Mouse (Mus musculus) forebrain, embryonic 12.5 days (tissue): ENCODE data around the gene Sod3. TPM values are rescaled to one million over a fixed set of nuclear protein-coding genes. Genes with fewer than 3 reads are reported as not detected.
A peak's percentile ranks its signal among the peaks of the same experiment; 100 is the strongest.

ENCODE experiments used
- ATAC-seq: fragments of 200-750 bp; cut with Nextera tagmentation; 2 replicates; pipeline ENCODE4 v1.8.0; 2017; ENCODE audit warnings: moderate TSS enrichment; ENCODE audit not compliant: low FRiP score
- H3K27ac ChIP-seq: fragments of 300-500 bp; sonication (generic); 2 replicates; pipeline ENCODE4 v1.5.1; 2016; ENCODE audit warnings: mild to moderate bottlenecking
- H3K27me3 ChIP-seq: fragments of 300-500 bp; sonication (generic); 2 replicates; pipeline ENCODE4 v1.6.1; 2016; ENCODE audit warnings: mild to moderate bottlenecking
- H3K36me3 ChIP-seq: fragments of 300-500 bp; sonication (generic); replicated peaks from 2 replicates; pipeline ENCODE4 v1.6.1; 2016; ENCODE audit warnings: mild to moderate bottlenecking
- H3K4me1 ChIP-seq: fragments of 300-500 bp; sonication (generic); 2 replicates; pipeline ENCODE4 v1.6.1; 2016
- H3K4me2 ChIP-seq: fragments of 300-500 bp; sonication (generic); 2 replicates; pipeline ENCODE4 v1.6.1; 2016; ENCODE audit warnings: mild to moderate bottlenecking, moderate library complexity
- H3K4me3 ChIP-seq: fragments of 300-500 bp; sonication (generic); replicated peaks from 2 replicates; pipeline ENCODE4 v1.5.1; 2016; ENCODE audit warnings: mild to moderate bottlenecking
- H3K9ac ChIP-seq: fragments of 300-500 bp; sonication (generic); 2 replicates; pipeline ENCODE4 v1.6.1; 2016; ENCODE audit warnings: mild to moderate bottlenecking
- H3K9me3 ChIP-seq: fragments of 300-500 bp; sonication (generic); 2 replicates; pipeline ENCODE4 v1.6.1; 2016
- WGBS: fragments of 180-500 bp; shearing (Covaris S2); methylation state at CpG from one replicate; pipeline ENCODE4 v1.1.7; 2016; 5-methylcytosine and 5-hydroxymethylcytosine counted together
- polyA plus RNA-seq: library from polyadenylated mRNA; unstranded; fragments of >200 nt; fragmentation: Nextera tagmentation; extraction: Ambion mirVana; gene quantifications from 2 replicates; pipeline ENCODE4 v1.2.1, GENCODE M21; 2016

The Sod3 gene
- polyA plus RNA-seq, 1 experiment from 2014 or later, result 0.08 TPM

DNA sequence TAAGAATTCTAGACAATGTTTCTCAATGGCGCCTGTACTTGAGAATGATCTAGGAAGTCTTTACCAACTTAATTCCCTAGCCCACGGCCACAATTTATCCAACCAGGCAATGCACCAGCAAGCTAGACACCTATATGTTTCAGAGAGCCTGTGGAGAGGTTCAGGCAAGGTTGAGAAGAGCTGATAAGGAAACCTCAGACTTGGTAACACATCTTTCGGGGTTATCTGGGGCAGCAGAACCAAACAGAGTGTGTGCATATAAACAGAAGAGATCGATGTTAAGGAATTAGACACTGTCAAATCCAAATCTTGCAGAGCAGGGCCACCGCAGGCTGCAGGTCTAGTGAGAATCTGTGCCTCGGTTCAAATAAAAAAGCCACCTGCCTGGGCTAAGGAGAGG, 5.5 kb upstream of the Sod3 start:
- WGBS, result 87% methylated on average over 6 of the region's 6 CpGs
- no peak for ATAC-seq
- Histone ChIP-seq H3K36me3 (no peaks in the 10 kb centered on the region), H3K9me3 (no peaks in the 10 kb centered on the region), H3K9ac (no peak overlapping the region), H3K4me3 (no peak overlapping the region), H3K4me1 (peaks cover 4% of the 10 kb centered on the region), H3K4me2 (no peak overlapping the region), H3K27me3 (0 out of 2 replicates have a peak, but pooled peaks cover under 1% of the 10 kb centered on the region), H3K27ac (no peak overlapping the region)

DNA sequence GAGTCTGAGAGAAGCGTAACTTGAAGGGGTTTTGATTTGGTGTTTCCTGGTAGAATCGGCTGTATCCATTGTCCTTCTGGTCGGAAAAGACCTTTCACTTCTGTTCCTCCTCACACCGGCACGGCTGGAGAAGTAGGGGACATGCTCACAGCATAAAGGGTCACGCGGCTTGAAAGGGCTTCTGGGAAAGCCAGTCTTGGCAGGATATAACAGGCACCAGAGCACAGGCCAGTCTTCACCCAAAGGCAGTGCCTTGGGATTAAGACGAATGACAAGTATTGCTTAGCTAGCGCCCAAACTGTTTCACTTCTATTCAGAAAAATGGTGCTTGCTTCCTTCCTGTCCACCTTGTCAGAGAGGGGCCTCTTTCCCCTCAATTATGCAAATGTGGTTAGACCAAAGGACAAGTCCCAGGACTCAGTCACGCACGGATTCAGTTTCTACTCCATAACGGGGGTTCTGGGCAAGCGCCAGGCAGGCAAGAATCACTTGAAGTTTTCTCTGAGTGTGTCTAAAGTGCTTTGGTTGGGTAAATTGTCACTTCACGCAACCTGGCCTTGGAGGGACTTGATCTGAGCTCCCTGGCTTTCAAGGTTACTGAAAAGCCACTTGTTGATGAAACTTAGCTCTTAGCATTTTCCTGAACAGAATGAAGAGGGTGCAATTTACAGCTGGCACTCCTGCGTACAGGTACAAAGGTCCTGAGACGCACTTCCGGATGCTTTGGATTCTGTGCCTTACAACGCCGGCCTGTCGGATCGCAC, 3.1 kb upstream of the Sod3 start:
- H3K9ac ChIP-seq, result no peak overlapping the region
- H3K27me3 ChIP-seq, result 0 out of 2 replicates have a peak, but pooled peaks cover 7% of the 10 kb centered on the region
- H3K4me2 ChIP-seq, result no peak overlapping the region
- 75% methylated on average over 21 of the region's 21 CpGs for WGBS
- H3K9me3 ChIP-seq, result no peaks in the 10 kb centered on the region
- H3K4me3 ChIP-seq, result no peak overlapping the region
- H3K27ac ChIP-seq, result no peak overlapping the region
- peaks cover 12% of the 10 kb centered on the region for H3K4me1 ChIP-seq
- no peaks in the 10 kb centered on the region for H3K36me3 ChIP-seq
- ATAC-seq, result no peak

DNA sequence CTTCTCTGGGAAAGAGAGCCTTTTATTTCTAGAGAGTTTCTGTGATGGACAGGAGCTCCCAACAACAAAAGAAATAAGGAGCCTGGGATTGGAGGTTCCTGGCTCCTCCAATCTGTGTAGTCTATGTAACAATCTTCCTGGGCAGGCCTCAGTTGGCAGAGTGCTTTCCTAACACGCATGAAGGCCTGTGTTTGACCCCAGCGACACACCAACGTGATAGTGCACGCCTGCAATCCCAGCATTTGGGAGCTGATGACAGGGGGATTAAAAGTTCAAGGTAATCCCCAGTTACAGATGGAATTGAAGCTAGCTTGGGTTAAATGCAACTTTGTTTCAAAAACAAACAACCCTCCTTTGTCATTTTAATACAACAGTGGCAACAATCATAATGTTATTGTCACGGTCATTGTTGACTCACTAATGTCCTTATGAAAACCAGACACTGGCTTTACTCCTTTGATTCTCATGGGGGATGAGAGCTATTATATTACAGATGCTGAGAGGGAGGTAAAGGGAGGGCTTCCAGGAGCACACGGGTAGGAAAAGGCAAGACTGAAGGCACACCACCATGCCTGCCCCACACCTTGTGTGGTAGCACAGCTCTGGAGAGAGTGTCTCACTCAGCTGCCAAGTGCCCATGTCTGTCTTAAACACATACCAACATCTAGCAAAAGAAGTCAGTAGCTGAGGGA, 669 bp upstream of the Sod3 start:
- Histone ChIP-seq H3K4me2 (no peak overlapping the region), H3K27me3 (0 out of 2 replicates have a peak, but pooled peaks cover 7% of the 10 kb centered on the region), H3K27ac (no peak overlapping the region), H3K4me1 (peaks cover 12% of the 10 kb centered on the region), H3K36me3 (no peaks in the 10 kb centered on the region), H3K9ac (no peak overlapping the region), H3K4me3 (no peak overlapping the region), H3K9me3 (no peaks in the 10 kb centered on the region)
- 66% methylated on average over 6 of the region's 6 CpGs for WGBS
- no peak for ATAC-seq

DNA sequence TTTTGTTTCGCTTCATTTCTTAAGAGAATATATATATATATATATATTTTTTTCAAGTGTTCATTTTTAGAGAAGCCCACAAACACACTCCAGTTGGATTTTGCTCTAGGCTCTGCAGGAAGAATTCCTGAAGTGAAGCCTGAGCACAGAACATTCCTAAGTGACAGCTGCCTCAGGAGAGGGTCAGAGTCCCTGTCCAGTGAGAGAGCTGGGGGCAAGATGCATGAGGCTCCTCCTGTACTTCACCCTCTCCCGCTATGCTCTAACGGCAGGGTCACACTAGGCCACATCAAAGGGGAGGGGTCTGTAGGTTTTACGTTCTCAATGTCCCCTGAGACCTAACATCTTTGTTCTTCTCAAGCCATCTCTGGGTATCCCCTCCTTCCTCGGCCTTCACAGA, 930 bp downstream of the Sod3 start:
- Histone ChIP-seq H3K4me3 (no peak overlapping the region), H3K4me1 (peaks cover 15% of the 10 kb centered on the region), H3K27ac (no peak overlapping the region), H3K27me3 (peaks cover 13% of the 10 kb centered on the region; the same call in 1 of the 2 replicates), H3K9ac (no peak overlapping the region), H3K9me3 (no peaks in the 10 kb centered on the region), H3K4me2 (no peak overlapping the region), H3K36me3 (no peaks in the 10 kb centered on the region)
- WGBS, result 74% methylated on average over 5 of the region's 5 CpGs
- no peak for ATAC-seq

- no peak overlapping the region for H3K4me2 ChIP-seq
- peaks cover 13% of the 10 kb centered on the region; the same call in 1 of the 2 replicates for H3K27me3 ChIP-seq
- no peak overlapping the region for H3K27ac ChIP-seq
- WGBS, result 96% methylated on average over 5 of the region's 5 CpGs
- H3K4me1 ChIP-seq, result peaks cover 15% of the 10 kb centered on the region
- no peaks in the 10 kb centered on the region for H3K36me3 ChIP-seq
- no peak for ATAC-seq
- no peaks in the 10 kb centered on the region for H3K9me3 ChIP-seq
- no peak overlapping the region for H3K4me3 ChIP-seq
- H3K9ac ChIP-seq, result no peak overlapping the region
Measured at GRCm38 (mm10) chr5:52365930-52366329, 2.3 kb downstream of the Sod3 start.

- Histone ChIP-seq H3K9ac (no peak overlapping the region), H3K4me1 (peaks cover 15% of the 10 kb centered on the region), H3K27me3 (peaks cover 13% of the 10 kb centered on the region; the same call in 1 of the 2 replicates), H3K9me3 (no peaks in the 10 kb centered on the region), H3K27ac (no peak overlapping the region), H3K36me3 (no peaks in the 10 kb centered on the region), H3K4me3 (no peak overlapping the region), H3K4me2 (no peak overlapping the region)
- no peak for ATAC-seq
- 78% methylated on average over 2 of the region's 2 CpGs for WGBS
Measured at GRCm38 (mm10) chr5:52366661-52367060, 3.1 kb downstream of the Sod3 start.

DNA sequence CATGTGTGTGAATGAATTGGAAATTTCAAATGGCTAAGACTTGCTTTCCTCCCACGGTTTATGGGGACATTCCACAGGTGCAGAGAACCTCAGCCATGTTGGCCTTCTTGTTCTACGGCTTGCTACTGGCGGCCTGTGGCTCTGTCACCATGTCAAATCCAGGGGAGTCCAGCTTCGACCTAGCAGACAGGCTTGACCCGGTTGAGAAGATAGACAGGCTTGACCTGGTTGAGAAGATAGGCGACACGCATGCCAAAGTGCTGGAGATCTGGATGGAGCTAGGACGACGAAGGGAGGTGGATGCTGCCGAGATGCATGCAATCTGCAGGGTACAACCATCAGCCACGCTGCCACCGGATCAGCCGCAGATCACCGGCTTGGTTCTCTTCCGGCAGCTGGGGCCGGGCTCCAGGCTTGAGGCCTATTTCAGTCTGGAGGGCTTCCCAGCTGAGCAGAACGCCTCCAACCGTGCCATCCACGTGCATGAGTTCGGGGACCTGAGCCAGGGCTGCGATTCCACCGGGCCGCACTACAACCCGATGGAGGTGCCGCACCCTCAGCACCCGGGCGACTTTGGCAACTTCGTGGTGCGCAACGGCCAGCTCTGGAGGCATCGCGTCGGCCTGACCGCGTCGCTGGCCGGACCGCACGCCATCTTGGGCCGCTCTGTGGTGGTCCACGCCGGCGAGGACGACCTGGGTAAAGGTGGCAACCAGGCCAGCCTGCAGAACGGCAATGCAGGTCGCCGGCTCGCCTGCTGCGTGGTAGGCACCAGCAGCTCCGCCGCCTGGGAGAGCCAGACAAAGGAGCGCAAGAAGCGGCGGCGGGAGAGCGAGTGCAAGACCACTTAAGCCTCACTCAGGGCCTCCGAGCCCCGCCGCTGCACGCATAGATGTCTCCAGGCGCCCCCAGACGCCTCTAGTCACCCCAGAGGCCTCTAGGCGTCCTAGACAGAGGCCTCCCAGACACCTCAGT, 4.6 kb downstream of the Sod3 start:
- Histone ChIP-seq H3K36me3 (no peaks in the 10 kb centered on the region), H3K4me3 (peak overlapping the region; percentile 15), H3K9me3 (no peaks in the 10 kb centered on the region), H3K27ac (no peak overlapping the region), H3K27me3 (peaks cover 13% of the 10 kb centered on the region; the same call in 1 of the 2 replicates), H3K4me2 (peak overlapping the region; percentile 45), H3K4me1 (peaks cover 11% of the 10 kb centered on the region), H3K9ac (peak overlapping the region; percentile 9; the same call in 1 of the 2 replicates)
- peak; percentile 12; the same call in 1 of the 2 replicates for ATAC-seq
- WGBS, result 50% methylated on average over 63 of the region's 63 CpGs

DNA sequence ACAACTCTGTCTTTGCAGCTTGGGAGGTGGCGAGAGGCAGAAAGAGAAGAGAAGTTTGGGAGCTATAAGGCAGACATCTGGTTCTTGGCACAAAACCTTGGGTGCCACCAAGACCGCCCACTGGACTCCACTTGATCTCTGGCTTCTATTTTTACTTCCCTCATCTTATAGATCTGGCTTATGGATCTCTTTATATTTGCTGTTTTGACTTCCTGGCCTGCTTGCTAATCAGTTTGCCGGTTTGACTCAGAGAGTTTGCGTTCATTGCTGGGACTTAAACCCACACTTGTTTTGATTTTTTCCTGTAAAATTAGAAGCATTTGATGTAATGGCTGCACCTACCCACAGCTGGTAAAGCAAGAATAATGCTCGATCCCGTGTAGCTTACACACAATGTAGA, 7.3 kb downstream of the Sod3 start:
- no peak overlapping the region for H3K4me2 ChIP-seq
- H3K9me3 ChIP-seq, result no peaks in the 10 kb centered on the region
- H3K27me3 ChIP-seq, result peaks cover 6% of the 10 kb centered on the region; the same call in 1 of the 2 replicates
- 94% methylated on average over 6 of the region's 6 CpGs for WGBS
- no peak for ATAC-seq
- no peak overlapping the region for H3K4me3 ChIP-seq
- no peak overlapping the region for H3K9ac ChIP-seq
- H3K27ac ChIP-seq, result no peak overlapping the region
- H3K4me1 ChIP-seq, result peaks cover 3% of the 10 kb centered on the region; the same call in 1 of the 2 replicates
- no peaks in the 10 kb centered on the region for H3K36me3 ChIP-seq

DNA sequence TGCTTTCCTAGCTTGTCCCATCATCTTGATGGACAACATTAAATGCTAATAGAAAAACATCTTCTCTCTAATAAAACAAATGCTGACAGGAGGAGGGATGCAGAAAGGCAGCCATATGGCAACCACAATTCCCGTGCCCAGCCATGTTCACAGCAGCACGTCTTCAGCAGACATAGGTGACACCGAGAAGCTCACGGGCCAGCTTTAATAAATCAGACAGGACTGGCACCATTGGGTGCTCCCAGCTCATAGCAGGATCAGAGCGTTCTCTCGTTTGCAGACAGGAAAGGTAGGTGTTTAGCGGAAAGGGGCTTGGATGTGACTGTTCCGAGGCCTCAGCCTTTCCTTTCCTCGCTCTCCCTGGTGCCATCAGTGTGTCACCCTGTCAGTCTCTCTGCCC, 12.3 kb downstream of the Sod3 start:
- H3K27me3 ChIP-seq, result no peaks in the 10 kb centered on the region
- H3K27ac ChIP-seq, result no peak overlapping the region
- no peak overlapping the region for H3K9ac ChIP-seq
- H3K4me3 ChIP-seq, result no peak overlapping the region
- H3K4me2 ChIP-seq, result no peak overlapping the region
- H3K4me1 ChIP-seq, result no peaks in the 10 kb centered on the region
- WGBS, result 87% methylated on average over 9 of the region's 9 CpGs
- no peaks in the 10 kb centered on the region for H3K9me3 ChIP-seq
- no peak for ATAC-seq
- H3K36me3 ChIP-seq, result no peaks in the 10 kb centered on the region

DNA sequence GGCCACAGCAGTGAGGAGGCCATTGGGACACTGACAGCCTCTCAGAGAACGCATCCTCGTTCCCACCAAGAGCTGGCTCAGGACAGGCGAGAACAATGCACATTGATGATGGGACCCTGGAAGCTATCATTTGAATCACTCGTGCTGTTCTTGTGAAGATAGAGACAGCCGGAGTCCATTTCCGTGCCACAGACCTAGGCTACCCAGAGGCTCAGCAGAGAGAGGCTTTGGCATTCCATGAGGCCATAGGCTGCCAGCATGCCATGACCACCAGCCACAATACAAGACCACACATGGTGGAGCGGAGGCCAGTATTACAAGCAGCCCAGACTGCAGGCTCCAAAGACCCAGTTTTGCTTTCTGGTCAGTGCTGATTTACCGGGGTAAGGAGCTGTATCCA, 19.2 kb downstream of the Sod3 start:
- no peak overlapping the region for H3K27ac ChIP-seq
- ATAC-seq, result no peak
- no peaks in the 10 kb centered on the region for H3K9me3 ChIP-seq
- no peaks in the 10 kb centered on the region for H3K36me3 ChIP-seq
- no peaks in the 10 kb centered on the region for H3K4me1 ChIP-seq
- no peak overlapping the region for H3K9ac ChIP-seq
- H3K27me3 ChIP-seq, result no peaks in the 10 kb centered on the region
- no peak overlapping the region for H3K4me3 ChIP-seq
- 83% methylated on average over 8 of the region's 8 CpGs for WGBS
- no peak overlapping the region for H3K4me2 ChIP-seq

- no peaks in the 10 kb centered on the region for H3K9me3 ChIP-seq
- 89% methylated on average over 5 of the region's 5 CpGs for WGBS
Measured at GRCm38 (mm10) chr5:52383748-52384147, 20.2 kb downstream of the Sod3 start.

GRCm38 (mm10) chr5:52386016-52386415, 22.4 kb downstream of the Sod3 start:
- H3K36me3 ChIP-seq, result no peaks in the 10 kb centered on the region
- H3K27me3 ChIP-seq, result no peaks in the 10 kb centered on the region
- no peaks in the 10 kb centered on the region for H3K9me3 ChIP-seq
- no peak overlapping the region for H3K4me2 ChIP-seq
- H3K4me1 ChIP-seq, result no peaks in the 10 kb centered on the region
- H3K9ac ChIP-seq, result no peak overlapping the region
- no peak overlapping the region for H3K27ac ChIP-seq
- no peak for ATAC-seq
- H3K4me3 ChIP-seq, result no peak overlapping the region
- WGBS, result 79% methylated on average over 2 of the region's 2 CpGs

More at GRCm38 (mm10) chr5:52383748-52384147, 20.2 kb downstream of the Sod3 start:
- H3K27ac ChIP-seq, result no peak overlapping the region
- no peak overlapping the region for H3K4me2 ChIP-seq
- no peak overlapping the region for H3K4me3 ChIP-seq
- ATAC-seq, result no peak
- no peaks in the 10 kb centered on the region for H3K27me3 ChIP-seq
- no peak overlapping the region for H3K9ac ChIP-seq
- H3K36me3 ChIP-seq, result no peaks in the 10 kb centered on the region
- H3K4me1 ChIP-seq, result no peaks in the 10 kb centered on the region
